Mouse (Mus musculus) hematopoietic stem cell, adult 5-6 weeks (primary cell): ENCODE results near the gene Spats2. TPM values are rescaled to one million over a fixed set of nuclear protein-coding genes. Genes with fewer than 3 reads are reported as not detected.

Experiments
- total RNA-seq: library from RNA; stranded (forward); fragments of 172-1452, 232-1000 nt; gene quantifications from 2 replicates; pipeline ENCODE4 v1.2.3, GENCODE M21; 2017

The Spats2 gene
- total RNA-seq, 1 experiment from 2014 or later = not detected

Other genes with a start within 250 kb of the Spats2 start
- gene Rhebl1, start 231.4 kb upstream of the Spats2 start, total RNA-seq = 6.2 and 14.7 TPM in 2 replicates
- gene Dhh, start 227.4 kb upstream of the Spats2 start, total RNA-seq = 0.13 TPM in 1 of 2 replicates, not detected in the other
- gene Lmbr1l, start 207.7 kb upstream of the Spats2 start, total RNA-seq = 8.7 and 21.2 TPM in 2 replicates
- 672 and 707 TPM in 2 replicates for gene Tuba1b, start 191.4 kb upstream of the Spats2 start, total RNA-seq
- 12.9 TPM in 1 of 2 replicates, not detected in the other for gene Gm49450, start 172.4 kb upstream of the Spats2 start, total RNA-seq
- 35.1 and 40.0 TPM in 2 replicates for gene Tuba1a, start 172.2 kb upstream of the Spats2 start, total RNA-seq
- gene Tuba1c, start 96.0 kb upstream of the Spats2 start, total RNA-seq = 58.2 and 65.1 TPM in 2 replicates
- gene Prph, start 70.7 kb upstream of the Spats2 start, total RNA-seq = not detected in 2 replicates
- gene Troap, start 51.3 kb upstream of the Spats2 start, total RNA-seq = 13.4 and 15.9 TPM in 2 replicates
- gene C1ql4, start 38.1 kb upstream of the Spats2 start, total RNA-seq = not detected in 2 replicates
- gene Dnajc22, start 32.7 kb upstream of the Spats2 start, total RNA-seq = not detected in 2 replicates
- not detected in 2 replicates for gene Kcnh3, start 98.9 kb downstream of the Spats2 start, total RNA-seq
- gene Mcrs1, start 126.0 kb downstream of the Spats2 start, total RNA-seq = 46.5 and 58.8 TPM in 2 replicates
- 16.4 and 22.0 TPM in 2 replicates for gene Prpf40b, start 169.2 kb downstream of the Spats2 start, total RNA-seq
- 0.05 TPM in 1 of 2 replicates, not detected in the other for gene Fam186b, start 170.0 kb downstream of the Spats2 start, total RNA-seq
- 16.5 and 20.1 TPM in 2 replicates for gene Fmnl3, start 244.6 kb downstream of the Spats2 start, total RNA-seq